Mouse (Mus musculus) layer of hippocampus, adult 9-11 months (tissue): ENCODE results near the gene Fam167b.

ENCODE experiments used
- DNase-seq: peaks from one replicate; pipeline ENCODE4 v3.0.0; 2022

The Fam167b gene

DNA sequence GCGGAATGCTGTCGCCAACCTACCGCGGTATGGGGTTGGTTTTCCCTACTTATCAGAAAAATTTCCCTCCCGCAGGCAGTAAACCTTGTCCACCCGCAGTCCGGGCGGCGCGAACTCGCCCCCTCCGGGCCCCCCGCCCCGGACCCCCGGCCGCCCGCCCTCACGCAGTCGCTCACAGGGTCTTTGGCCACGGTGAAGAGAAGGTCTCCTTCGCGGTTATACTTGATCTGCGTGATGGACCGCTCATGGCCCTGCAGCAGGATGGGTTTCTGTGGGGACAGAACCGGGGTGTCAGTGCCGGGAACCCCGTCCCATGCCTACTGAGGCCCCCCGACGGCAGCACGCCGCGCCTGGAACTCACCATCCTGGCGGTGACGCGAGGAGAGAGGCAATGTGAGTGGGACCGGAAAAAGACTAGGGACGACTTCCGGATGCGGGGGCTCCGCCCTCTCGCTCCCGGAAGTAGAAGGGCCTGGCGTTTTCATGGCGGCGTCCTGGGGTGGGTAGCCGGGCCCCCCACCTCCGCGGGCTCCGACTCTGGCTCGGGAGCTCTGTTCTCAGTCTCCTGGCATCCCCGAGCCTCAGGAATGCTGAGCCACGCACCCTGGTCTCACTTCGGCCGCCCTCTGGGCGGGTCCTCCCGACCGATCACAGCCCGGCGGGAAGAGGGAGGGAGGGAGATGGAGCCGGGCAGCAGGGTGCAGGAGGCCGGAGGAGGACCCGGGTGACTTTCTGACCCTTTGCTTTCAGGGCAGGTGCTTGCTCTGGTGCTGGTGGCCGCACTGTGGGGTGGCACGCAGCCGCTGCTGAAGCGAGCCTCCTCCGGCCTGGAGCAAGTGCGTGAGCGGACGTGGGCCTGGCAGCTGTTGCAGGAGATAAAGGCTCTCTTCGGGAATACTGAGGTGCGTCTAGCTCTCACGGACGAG lies 22.1 kb upstream of the Fam167b start, which contains the start of the genes Eif3i and Tmem234:
Eif3i (minus strand) TSS at position 416 of the 926 bp plus-strand sequence.
Tmem234 (plus strand) TSS at position 436 of the 926 bp plus-strand sequence.
- peak; percentile 84 for DNase-seq

DNA sequence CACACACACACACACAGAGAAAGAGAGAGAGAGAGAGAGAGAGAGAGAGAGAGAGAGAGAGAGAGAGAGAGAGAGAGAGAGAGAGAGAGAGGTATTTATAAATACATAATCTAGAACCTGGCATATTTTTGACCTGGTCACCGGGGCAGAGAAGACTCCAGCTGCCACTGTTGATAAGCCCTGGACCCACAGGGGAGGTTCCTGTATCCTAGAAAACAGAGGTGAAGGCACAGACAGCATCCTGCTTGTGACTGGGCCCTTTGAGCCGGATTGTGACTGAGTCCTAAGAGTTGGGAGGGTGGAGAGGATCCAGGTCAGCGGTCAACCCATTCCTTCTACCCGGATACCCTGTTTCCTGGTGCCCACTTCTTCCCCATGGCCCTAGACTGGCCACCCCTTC lies 10.5 kb upstream of the Fam167b start:
- DNase-seq = no peak

DNA sequence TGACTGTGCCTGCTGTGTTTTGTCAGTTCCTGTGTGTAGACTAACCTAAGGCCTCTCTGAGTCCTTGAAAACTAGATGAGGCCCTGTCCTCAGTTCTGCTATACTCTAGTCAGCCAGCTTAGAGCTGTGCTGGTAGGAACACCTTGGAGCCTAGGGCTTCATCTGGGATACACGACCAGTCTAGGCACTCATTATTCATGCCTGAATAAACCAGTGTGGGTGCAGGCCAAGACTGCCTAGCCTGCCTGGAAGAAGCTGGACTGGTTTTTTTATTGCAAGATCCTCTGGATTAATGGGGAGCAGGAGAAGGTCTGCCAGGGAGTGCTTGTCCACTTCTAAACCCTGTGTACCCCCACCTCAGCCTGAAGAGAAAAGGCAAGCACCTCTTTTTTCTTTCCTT lies 8.6 kb upstream of the Fam167b start:
- no peak for DNase-seq

DNA sequence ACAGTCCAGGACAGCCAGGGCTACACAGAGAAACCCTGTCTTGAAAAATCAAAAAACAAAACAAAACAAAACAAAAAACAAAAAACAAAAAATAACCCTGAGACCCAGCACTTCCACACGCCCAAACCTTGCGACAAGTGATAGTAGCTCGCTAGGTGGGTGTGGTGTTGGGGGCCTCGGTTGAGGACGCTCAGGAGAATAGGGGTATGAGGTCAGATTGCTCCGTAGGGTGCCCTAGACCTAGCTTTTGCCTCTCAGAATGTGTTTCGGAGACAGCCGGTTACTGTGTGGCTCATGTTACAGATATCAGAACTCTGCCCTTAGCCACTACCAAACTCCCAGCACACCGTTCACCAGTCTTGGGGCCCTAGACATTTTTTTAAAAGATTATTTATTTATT lies 7.4 kb upstream of the Fam167b start:
- DNase-seq = no peak

DNA sequence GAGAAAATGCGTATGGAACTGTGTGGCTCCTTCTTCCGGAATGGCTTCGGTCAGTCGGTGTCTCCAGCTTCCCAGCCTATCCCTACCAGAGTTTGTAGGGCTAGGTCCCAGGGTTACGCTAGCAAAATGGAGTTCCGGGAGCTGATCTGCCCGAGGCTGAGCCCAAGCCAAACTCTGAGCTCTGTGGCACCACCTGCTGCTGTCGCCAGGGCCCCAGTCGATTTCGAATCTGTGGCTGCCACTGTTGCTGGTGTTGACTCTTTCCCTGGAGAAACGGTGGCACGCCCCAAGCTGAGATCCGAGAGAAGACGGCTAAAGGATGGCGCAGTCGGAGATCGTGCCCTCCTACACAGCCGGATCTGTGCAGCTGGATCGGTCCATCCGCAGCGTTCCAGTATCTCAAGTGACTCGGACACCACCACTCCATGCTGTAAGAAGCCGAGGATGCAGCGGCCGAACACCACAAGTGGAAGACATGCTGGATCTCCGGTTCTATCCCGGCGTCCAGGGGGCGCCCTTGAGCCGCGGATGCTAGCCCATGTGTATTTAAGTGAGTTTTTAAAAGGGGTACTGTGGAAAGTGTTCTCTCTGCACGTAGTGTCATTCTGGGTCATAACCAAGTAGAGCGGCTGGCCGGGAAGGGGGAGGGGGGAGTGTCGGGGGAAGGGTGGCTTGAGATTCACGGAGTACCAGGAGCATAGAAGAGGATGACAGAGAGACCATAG lies 6.7 kb upstream of the Fam167b start:
- peak; percentile 80 for DNase-seq

DNA sequence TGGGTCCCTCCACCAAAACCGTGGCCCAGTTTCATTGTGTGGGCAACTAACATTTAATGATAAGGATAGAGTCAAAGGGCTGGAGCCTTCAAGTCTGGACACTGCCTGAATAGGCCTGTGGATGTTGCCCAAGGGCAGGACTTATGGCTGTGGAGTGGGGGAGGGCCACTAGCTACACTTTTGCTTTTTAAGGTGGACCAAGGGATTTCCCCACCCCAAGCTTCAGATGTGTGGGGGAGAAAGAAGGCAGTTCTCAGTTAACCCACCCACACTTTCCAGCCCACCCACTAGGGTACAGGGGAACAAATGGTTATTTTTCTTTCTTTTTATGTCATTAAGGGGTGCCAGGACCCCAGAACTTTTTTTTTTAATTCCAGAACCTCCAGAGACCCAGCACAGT lies 6.0 kb upstream of the Fam167b start:
- DNase-seq = no peak

DNA sequence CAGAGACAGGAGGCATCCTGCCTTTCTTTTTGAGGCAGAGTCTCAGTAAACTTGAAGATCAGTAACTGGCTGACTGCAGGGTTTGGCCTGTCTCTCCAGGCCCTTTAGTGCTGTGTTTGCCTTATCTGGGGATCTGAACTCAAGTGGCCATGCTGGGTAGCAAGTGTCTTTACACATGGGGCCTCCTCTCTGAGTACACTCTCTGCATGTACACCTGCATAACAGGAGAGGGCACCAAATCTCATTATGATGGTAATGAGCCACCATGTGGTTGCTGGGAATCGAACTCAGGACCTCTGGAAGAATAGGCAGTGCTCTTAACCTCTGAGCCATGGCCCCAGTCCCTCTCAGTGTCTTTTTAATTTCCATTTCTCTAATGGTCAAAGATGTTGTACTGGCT lies 3.9 kb upstream of the Fam167b start:
- no peak for DNase-seq

DNA sequence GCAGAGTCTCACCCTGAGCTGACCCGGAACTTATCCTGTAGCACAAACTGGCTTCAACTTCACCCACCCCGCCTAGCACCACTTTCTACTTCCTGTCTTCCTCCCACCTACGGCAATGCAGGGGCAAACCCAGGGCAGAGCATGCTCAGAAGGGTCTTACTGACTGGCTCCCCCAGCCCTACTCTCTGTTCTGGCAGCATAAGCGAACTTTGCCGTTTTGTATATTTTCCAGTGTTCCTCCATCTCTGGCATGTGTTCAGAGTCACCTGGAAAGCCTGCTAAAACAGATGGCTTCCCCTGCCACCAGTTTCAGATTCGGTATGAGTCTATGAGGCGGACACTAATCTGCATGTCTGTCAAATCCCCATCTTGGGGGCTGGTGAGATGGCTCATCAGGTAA lies 2.0 kb upstream of the Fam167b start:
- no peak for DNase-seq

DNA sequence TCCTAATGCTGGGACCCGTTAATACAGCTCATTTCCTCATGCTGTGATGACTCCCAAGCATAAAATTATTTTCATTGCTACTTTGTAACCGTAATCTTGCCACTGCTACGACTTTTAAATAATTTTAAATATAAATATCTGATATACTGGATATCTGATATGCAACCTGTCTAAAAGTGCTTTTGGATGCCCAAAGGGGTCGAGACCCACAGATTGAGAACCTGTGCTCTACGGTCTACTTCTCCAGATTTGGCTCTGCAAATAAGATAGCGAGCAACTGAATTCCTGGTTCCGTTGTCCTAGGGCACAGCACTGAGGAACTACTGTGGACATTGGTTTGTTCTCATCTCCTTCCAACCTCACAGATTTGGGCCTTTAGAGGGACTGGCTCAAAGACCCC lies 661 bp downstream of the Fam167b start:
- DNase-seq = no peak

DNA sequence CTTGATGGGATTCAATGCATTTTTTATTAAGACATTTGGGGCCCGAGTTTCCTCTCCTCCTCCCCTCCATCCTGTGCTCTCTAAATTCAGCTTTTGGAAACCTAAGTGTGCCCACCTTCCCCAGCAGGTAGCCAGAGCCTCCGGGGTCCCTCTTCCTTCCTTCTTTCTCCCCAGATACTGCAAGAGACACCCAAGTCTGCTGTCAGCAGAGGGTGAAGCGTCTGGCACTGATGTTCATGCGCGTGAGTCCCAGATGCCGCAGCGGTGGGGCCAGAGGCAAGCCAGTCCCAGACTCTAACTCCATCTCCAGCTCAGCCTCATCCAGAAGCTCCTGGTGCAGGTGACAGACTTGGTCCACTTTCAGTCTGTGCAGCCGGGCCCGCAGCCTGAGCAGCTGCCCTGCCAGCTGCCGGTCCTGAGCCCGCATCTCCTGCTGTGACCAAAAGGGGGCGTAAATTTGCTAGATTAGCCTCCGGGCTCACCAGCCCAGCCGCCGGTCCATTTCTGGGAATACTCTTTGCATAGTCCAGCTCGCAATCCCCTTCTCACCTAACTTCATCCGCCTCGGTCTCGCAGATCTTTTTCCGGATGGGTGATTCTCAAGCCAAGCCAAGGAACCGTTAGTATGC lies 1.4 kb downstream of the Fam167b start:
- DNase-seq = peak; percentile 44

DNA sequence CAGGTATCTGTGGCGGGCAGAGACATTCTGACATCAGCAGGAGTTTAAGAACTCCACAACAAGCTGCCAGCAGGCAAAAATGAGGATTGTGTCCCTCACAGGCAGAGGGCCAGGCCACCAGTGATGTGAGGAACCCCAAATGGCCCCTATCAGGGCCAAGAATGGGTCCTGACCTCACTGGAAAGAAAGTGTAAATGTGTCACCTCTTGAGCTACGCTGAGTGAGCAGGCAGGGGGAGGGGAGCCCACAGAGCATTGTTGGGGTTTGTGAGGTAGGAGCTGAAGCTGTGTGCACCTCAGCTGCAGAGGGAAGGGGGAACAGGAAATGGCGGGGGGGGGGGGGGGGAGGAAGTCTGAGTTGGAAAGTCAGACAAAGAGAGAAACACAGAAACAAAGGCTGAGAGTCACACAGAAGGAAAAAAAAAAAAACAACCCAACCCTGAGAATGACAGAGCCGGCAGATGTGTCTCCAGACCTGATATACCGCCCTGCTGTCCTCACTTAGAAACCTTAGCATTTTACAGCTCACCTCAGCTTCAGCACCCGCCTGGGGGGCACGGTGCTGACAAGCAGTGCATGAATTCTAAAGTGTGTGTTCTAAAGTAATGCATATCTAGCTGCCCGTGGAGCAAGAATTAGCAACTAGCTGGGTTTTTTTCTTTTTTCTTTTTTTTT lies 3.0 kb downstream of the Fam167b start:
- DNase-seq = peak; percentile 39

DNA sequence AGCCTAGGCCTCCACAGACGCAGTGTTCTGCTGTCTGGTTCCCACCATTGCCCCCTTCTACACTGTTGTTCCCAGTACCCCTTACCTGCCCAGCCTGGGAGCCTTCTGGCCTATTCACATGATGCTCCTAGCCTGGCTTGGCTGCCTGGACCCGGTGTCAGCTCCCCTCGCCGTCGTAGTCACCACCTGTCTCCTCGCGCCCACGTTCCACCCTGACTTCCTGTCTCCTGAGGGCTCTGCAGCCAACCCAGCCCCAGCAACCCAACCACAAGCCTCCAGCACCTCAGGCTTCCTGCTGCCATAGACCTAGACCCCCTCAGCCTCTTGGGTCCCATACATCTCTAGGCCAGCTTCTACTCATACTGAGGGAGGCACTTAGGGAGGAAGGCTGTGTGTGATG lies 4.9 kb downstream of the Fam167b start, which contains the start of gene Lck:
Lck (minus strand) TSS at position 212 of the 400 bp plus-strand sequence.
- DNase-seq = no peak

DNA sequence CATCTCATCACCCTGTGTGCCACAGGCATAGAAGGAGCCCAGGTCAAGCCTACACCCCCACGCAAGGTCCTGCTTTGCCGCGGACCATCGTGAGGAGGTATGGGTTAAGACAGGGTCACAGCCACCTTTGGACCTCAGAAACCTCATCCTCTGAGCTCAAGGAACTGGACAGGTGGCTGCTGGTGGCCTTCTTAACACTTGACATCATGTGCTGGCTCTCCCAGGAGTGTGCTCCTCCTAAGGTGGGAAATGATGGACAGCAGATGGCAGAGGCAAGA lies 5.3 kb downstream of the Fam167b start:
- no peak for DNase-seq

DNA sequence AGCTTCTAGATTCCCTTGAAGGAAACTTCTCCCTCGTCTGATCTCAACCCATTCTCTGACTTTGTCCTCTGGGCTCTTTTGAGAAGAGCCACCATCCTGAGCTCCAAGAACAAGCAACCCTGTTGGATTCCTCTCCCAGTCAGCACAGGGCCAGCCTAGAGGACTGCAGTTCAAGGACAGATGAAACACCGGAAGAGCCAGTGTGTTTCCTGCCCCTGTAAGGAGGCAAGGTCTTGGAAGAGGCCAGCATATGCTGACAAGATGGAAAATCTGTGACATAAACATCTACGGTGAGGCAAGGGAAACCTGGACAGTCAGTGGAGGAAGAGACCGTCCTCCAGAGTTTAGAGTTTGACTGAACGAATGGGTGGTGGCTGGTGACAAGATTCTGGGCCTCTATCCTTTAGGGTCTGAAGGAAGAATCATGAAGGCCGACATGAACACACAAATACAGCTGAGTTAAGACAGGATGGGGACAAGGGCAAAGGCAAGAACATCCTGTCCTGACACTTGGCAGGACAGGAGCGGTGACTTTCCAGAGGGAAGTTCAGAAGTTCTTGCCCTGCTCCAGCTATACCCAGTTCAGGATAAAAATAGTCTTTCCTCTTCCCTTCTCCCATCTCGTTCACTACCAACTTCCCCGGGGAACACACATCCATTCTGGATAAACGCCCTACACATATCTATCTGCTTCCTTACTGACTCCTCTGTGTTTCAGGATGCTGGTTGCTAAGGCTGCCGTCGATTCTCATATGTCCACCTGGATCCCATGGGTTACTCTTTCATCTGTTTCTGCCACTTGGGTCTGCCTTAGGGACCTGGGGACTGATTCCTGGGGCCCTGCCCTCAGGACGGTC lies 5.9 kb downstream of the Fam167b start:
- DNase-seq = no peak

DNA sequence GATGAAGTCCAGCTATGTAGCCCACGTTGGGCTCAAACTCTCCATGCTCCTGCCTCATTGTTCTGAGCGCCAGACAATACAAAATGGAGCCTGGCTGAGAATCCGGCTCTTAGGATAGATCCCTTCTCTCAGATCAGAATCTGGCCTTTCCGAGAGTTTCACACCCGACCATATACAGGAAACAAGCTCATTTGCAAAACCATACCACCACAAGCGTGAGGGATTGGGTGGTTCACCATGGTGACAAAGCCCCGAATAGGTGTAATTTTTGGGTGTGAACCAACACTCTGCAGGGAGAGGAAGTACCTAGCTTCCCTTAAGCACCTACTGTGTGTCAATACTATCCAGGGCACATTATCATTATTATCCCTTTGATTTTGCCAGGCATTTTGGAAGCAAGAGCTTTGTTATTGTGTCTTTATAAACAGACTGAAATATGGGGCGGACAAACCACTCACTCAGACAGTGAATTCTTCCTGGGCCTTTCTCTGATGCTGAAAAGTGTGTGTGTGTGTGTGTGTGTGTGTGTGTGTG lies 6.7 kb downstream of the Fam167b start:
- no peak for DNase-seq

DNA sequence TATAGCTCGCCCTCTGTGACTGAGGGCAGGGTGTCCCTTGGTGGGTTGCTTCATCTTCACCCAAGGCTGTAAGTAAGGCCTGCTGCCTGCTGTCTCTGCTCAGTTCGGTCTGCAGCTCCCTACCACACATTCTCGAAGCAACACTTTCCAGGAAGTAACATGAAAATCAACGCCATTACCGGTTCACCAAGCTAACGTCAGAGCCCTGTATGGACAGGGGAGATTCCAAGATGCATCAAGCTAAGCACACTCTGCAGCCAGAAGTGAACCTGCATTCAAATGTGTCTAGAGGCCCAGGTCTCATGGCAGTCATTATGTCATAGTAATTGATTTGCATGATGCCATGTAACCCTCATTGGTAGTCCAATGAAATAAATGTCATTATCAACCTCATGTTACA lies 8.3 kb downstream of the Fam167b start:
- no peak for DNase-seq

DNA sequence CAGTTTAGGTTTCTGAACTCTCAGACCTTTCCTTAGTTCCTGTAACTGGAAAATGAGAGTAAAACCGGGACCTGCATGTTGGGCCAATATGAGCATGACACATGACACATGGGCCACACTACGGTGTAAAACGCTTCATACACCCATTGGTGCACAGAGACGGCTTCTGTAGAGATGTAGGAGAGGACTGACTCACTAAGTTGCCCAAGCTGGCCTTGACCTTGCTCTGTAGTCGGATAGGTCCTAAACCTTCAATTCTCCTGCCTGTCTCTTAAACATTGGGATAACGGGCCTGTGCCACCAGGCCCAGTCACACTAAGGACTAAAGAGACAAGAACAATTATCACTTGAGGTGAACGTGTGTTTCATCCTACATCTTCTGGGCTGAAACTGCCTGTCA lies 10.0 kb downstream of the Fam167b start:
- DNase-seq = no peak

DNA sequence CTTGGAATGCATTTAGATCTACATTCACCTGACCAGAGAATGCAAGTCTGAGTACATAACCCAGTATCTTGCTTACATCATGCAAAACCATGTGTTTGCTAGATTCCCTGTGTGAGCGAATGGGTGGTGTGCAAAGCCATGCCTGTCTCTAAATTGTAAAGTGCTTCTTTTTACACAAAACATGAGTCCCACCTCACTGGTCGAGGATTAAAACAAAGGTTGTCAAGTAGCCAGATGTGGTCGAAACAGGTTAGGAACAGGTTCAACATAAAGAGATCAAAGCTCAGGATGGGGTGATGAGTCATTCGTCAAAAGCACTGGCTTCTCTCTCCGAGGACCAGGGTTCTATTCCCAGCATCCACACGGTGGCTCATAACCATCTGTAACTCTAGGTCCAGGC lies 13.2 kb downstream of the Fam167b start:
- no peak for DNase-seq

DNA sequence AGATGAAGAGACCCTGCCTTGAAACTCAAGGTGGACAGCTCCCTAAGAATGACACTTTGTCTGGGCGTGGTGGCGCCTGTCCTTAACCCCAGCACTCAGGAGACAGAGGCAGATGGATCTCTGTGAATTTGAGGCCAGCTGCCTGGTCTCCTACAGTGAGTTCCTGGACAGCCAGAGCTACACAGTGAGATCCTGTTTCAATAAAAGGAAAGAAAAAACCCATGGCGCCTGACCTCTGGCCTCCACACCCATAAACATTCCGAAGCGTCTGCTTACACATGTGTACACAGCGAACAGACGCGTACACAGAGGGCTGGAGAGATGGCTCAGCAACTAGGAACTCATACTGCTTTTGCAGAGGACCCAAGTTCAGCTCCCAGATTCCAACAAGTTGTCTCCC lies 14.6 kb downstream of the Fam167b start:
- no peak for DNase-seq

DNA sequence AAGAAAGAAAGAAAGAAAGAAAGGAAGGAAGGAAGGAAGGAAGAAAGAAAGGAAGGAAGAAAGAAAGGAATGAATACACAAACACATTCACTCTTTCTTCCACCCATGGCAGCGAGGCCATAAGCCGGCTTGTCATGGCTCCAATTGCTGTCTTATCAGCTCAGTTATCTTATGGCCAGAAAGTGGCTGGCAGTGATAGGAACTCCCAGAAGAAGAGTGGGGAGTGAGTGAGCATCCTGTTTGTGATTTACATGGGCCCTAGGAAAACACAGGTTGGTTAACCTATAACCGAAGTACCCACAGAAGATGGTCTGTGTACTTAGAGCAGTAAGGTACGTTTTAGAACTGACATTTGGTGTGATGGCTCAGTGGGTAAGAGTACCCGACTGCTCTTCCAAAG lies 17.2 kb downstream of the Fam167b start:
- DNase-seq = no peak

DNA sequence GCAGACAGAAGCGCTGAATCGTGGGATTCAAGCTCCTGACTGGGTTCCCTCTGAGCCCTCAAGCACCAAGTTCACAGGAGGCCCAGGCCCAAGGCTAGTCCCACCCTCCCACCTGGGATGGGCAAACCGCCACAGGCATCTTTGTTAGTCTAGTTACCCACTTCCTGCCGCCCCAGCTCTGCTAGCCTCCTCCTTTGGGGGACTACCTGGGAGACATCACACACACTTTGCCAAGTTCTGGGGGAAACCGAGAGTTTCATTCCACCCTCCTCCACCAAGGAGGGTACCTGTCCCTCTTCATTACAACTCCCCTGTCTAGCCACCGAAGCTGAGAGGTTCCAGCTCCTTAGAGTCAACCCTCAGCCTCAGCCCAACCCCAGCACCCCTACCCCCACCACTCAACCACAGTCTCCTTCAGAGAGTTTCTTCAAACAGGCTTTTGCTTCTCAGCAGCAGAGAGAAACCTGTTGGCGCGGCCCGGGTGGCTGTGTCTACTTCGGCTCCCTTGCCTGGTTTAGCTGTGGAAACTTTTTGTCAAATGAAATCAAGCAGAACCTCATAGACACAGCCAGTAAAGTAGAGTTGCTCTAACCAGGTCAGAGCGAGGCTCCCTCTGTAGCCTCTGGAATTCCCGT lies 19.9 kb downstream of the Fam167b start:
- DNase-seq = no peak
